11 mouse cellular contexts compared by ENCODE assay signal in genomic region chr1:63107614-63108327, GRCm38 (mm10). TPM values are rescaled to one million over a fixed set of nuclear protein-coding genes. Genes with fewer than 3 reads are reported as not detected.
DNase-seq lines count a peak whose midpoint lies in the region; ATAC-seq and TF ChIP-seq lines count a peak whose summit lies in the region.
"Had no signal": no experiment of that assay in that cellular context is flagged by ENCODE, and none has a peak within 500 bp of the region (broad histone marks: within the 10 kb centered on the region; RNA-seq: fewer than 3 reads in every experiment).

No protein-coding gene starts in this region.

- DNase-seq in adrenal gland, adult 2 months = peak; percentile 47
- no peak for DNase-seq in adrenal gland, postnatal 10 days
- no peak for DNase-seq in kidney, adult 11 months
- DNase-seq in Patski (ENCODE audit: low read depth, low spot score) = no peak
- no peak for DNase-seq in lung, postnatal 10 days
- DNase-seq: lung, embryonic 14.5 days had no signal

- no peak overlapping the region for H3K9ac ChIP-seq in kidney, embryonic 16.5 days (replicated peaks; ENCODE audit: low read length)
- H3K9ac ChIP-seq in intestine, embryonic 16.5 days (ENCODE audit: low read depth, low read length) = no peak overlapping the region
- H3K9ac ChIP-seq in hindbrain, embryonic 12.5 days = no peak overlapping the region
- H3K9ac ChIP-seq: embryonic facial prominence, embryonic 13.5 days; lung, embryonic 14.5 days had no signal

- no peak for TF ChIP-seq CTCF in Patski (IDR thresholded peaks at IDR 0.05)

- in situ Hi-C loops in Patski (cut with MboI; ENCODE audit: low pct_unique_long_range_greater_than_20kb) = no loop called here

- peaks cover 13% of the 10 kb centered on the region for H3K36me3 ChIP-seq in kidney, embryonic 16.5 days (ENCODE audit: insufficient read depth, low read length)
- H3K36me3 ChIP-seq in intestine, embryonic 16.5 days (ENCODE audit: control insufficient read depth, insufficient read depth, low read length) = peaks cover 5% of the 10 kb centered on the region; the same call in 1 of the 2 replicates
- peaks cover 15% of the 10 kb centered on the region for H3K36me3 ChIP-seq in hindbrain, embryonic 12.5 days

- CTCF ChIA-PET in Patski (lab: Charles Lee) = no interaction called here

- POLR2A ChIA-PET in Patski (lab: Charles Lee) = no interaction called here

- no peak overlapping the region for H3K4me3 ChIP-seq in kidney, embryonic 16.5 days (ENCODE audit: low read length)
- no peak overlapping the region for H3K4me3 ChIP-seq in intestine, embryonic 16.5 days (ENCODE audit: low read length)
- H3K4me3 ChIP-seq in hindbrain, embryonic 12.5 days = no peak overlapping the region
- H3K4me3 ChIP-seq: embryonic facial prominence, embryonic 13.5 days had no signal

- H3K27me3 ChIP-seq in kidney, embryonic 16.5 days (ENCODE audit: insufficient read depth, low read length) = no peaks in the 10 kb centered on the region
- no peaks in the 10 kb centered on the region for H3K27me3 ChIP-seq in Patski
- no peaks in the 10 kb centered on the region for H3K27me3 ChIP-seq in intestine, embryonic 16.5 days (replicated peaks; ENCODE audit: control insufficient read depth, insufficient read depth, low read length)
- H3K27me3 ChIP-seq in hindbrain, embryonic 12.5 days = no peaks in the 10 kb centered on the region
- H3K27me3 ChIP-seq: embryonic facial prominence, embryonic 13.5 days had no signal

- no peak overlapping the region for H3K4me2 ChIP-seq in kidney, embryonic 16.5 days (replicated peaks; ENCODE audit: low read depth, low read length)
- peak overlapping the region; percentile 29 for H3K4me2 ChIP-seq in intestine, embryonic 16.5 days (ENCODE audit: low read depth, low read length)
- no peak overlapping the region for H3K4me2 ChIP-seq in hindbrain, embryonic 12.5 days (replicated peaks)
- H3K4me2 ChIP-seq: embryonic facial prominence, embryonic 13.5 days; lung, embryonic 14.5 days had no signal

- 0 out of 2 replicates have a peak overlapping the region, but pooled peaks have one; percentile 40 for H3K27ac ChIP-seq in kidney, embryonic 16.5 days (ENCODE audit: low read length)
- peak overlapping the region; percentile 65 for H3K27ac ChIP-seq in intestine, embryonic 16.5 days (ENCODE audit: low read length)
- no peak overlapping the region for H3K27ac ChIP-seq in hindbrain, embryonic 12.5 days
- H3K27ac ChIP-seq: embryonic facial prominence, embryonic 13.5 days; hindbrain, postnatal 0 days had no signal

- ATAC-seq in kidney, embryonic 16.5 days (ENCODE audit: low FRiP score, low TSS enrichment) = no peak
- peak; percentile 19 for ATAC-seq in Patski
- peak; percentile 77 for ATAC-seq in intestine, embryonic 16.5 days
- ATAC-seq in hindbrain, embryonic 12.5 days (ENCODE audit: low FRiP score) = no peak
- ATAC-seq: hindbrain, postnatal 0 days had no signal

- 63% methylated on average over 6 of the region's 6 CpGs for WGBS in kidney, embryonic 16.5 days
- 60% methylated on average over 6 of the region's 6 CpGs for WGBS in intestine, embryonic 16.5 days
- WGBS in hindbrain, embryonic 12.5 days = 87% methylated on average over 6 of the region's 6 CpGs

- H3K9me3 ChIP-seq in kidney, embryonic 16.5 days (ENCODE audit: low read length) = no peaks in the 10 kb centered on the region
- no peaks in the 10 kb centered on the region for H3K9me3 ChIP-seq in intestine, embryonic 16.5 days (ENCODE audit: control insufficient read depth, low read length)
- H3K9me3 ChIP-seq in hindbrain, embryonic 12.5 days (replicated peaks) = no peaks in the 10 kb centered on the region
- H3K9me3 ChIP-seq: embryonic facial prominence, embryonic 13.5 days had no signal

- H3K4me1 ChIP-seq in kidney, embryonic 16.5 days (ENCODE audit: insufficient read depth, low read length) = peaks cover 37% of the 10 kb centered on the region
- peaks cover 25% of the 10 kb centered on the region for H3K4me1 ChIP-seq in intestine, embryonic 16.5 days (ENCODE audit: control insufficient read depth, insufficient read depth, low read length)
- H3K4me1 ChIP-seq in hindbrain, embryonic 12.5 days = peaks cover 22% of the 10 kb centered on the region

RNA-seq across cellular contexts. Expression of gene Ino80d, which starts 6.7 kb away (rescaled TPM):
- 10 to 100 TPM; 20.4 to 32.6 TPM for total RNA-seq in adrenal gland, adult 2 months (2021)
- polyA plus RNA-seq in adrenal gland, adult 2 months (2012; rRNA removed) = 10.6 and 10.7 TPM in 2 replicates
- 10 to 100 TPM; 24.3 to 32.6 TPM for total RNA-seq in adrenal gland, postnatal 10 days (2021)
- 9.5 and 10.6 TPM in 2 replicates for polyA plus RNA-seq in kidney, embryonic 16.5 days (2015; fragmentation: Nextera tagmentation; extraction: Ambion mirVana)
- 9.6 TPM for polyA plus RNA-seq in Patski (2021)
- 7.6 and 8.7 TPM in 2 replicates for polyA plus RNA-seq in intestine, embryonic 16.5 days (2015; fragmentation: Nextera tagmentation; extraction: Ambion mirVana)
- 13.4 and 14.0 TPM in 2 replicates for polyA plus RNA-seq in hindbrain, embryonic 12.5 days (2016; fragmentation: Nextera tagmentation; extraction: Ambion mirVana)

Comparison
In these comparisons a context has a peak if more than half of its experiments do, and no peak if none do; other contexts are left out.
1. ATAC-seq: peak in Patski (single experiment) and intestine, embryonic 16.5 days (single experiment); none in kidney, embryonic 16.5 days (single experiment) and hindbrain, embryonic 12.5 days (single experiment).